Mouse (Mus musculus) MEL (cell line): ENCODE measurements around the gene Fam166a. TPM values are rescaled to one million over a fixed set of nuclear protein-coding genes. Genes with fewer than 3 reads are reported as not detected.

Experiments used
- DNase-seq: peaks from one replicate; pipeline ENCODE4 v3.0.0; 2011; ENCODE audit warnings: low read depth, low spot score
- H3K27ac ChIP-seq: 2 replicates; pipeline ENCODE4 v1.5.1; 2012; ENCODE audit warnings: low read depth, mild to moderate bottlenecking, control low read depth, low read length, moderate library complexity; ENCODE audit not compliant: control insufficient read depth
- H3K27me3 ChIP-seq, 2 experiments: fragments of 150-350 bp in 1 of 2; sonication (generic) in 1 of 2; 2 replicates each; pipeline ENCODE4 v1.6.1; 2012; ENCODE audit warnings: low read length in 2 of 2, mild to moderate bottlenecking in 2 of 2, improper control_type of control experiment in 1 of 2, moderate library complexity in 1 of 2; ENCODE audit not compliant: insufficient read depth in 2 of 2, control insufficient read depth in 1 of 2
- H3K36me3 ChIP-seq, 2 experiments: 2 replicates each; pipeline ENCODE4 v1.6.1; 2012 to 2014; ENCODE audit warnings: low read length in 2 of 2, improper control_type of control experiment in 1 of 2, inconsistent platforms in 1 of 2, mild to moderate bottlenecking in 1 of 2; ENCODE audit not compliant: insufficient read depth in 2 of 2, control insufficient read depth in 1 of 2
- H3K4me1 ChIP-seq, 2 experiments: fragments of 150-350 bp in 1 of 2; sonication (generic) in 1 of 2; 2 replicates each; pipeline ENCODE4 v1.6.1; 2012; ENCODE audit warnings: low read length in 2 of 2, improper control_type of control experiment in 1 of 2, mild to moderate bottlenecking in 1 of 2; ENCODE audit not compliant: insufficient read depth in 2 of 2, control insufficient read depth in 1 of 2
- H3K4me3 ChIP-seq, 2 experiments: fragments of 150-350 bp in 1 of 2; sonication (generic) in 1 of 2; 2 replicates each; pipeline ENCODE4 v1.5.1; 2012; ENCODE audit warnings: low read depth in 2 of 2, low read length in 2 of 2, mild to moderate bottlenecking in 2 of 2, moderate library complexity in 2 of 2, control low read depth in 1 of 2, improper control_type of control experiment in 1 of 2; ENCODE audit not compliant: control insufficient read depth in 1 of 2, insufficient read depth in 1 of 2
- H3K79me2 ChIP-seq: 2 replicates; pipeline ENCODE4 v1.6.1; 2012; ENCODE audit warnings: mild to moderate bottlenecking, low read length, moderate library complexity; ENCODE audit not compliant: control insufficient read depth, poor library complexity, insufficient read depth
- H3K9ac ChIP-seq: 2 replicates; pipeline ENCODE4 v1.6.1; 2012; ENCODE audit warnings: low read depth, mild to moderate bottlenecking, control low read depth, low read length, moderate library complexity; ENCODE audit not compliant: control insufficient read depth, poor library complexity, severe bottlenecking
- H3K9me3 ChIP-seq: fragments of 150-350 bp; sonication (generic); replicated peaks from 2 replicates; pipeline ENCODE4 v1.6.1; 2012; ENCODE audit warnings: mild to moderate bottlenecking, low read length, improper control_type of control experiment, moderate library complexity; ENCODE audit not compliant: insufficient read depth
- CHD1 ChIP-seq: IDR thresholded peaks from 2 replicates; pipeline ENCODE4 v1.6.1; 2012; ENCODE audit warnings: low read depth, mild to moderate bottlenecking, inconsistent platforms, low read length, improper control_type of control experiment
- CHD2 ChIP-seq: IDR thresholded peaks from 2 replicates; pipeline ENCODE4 v1.6.1; 2011; ENCODE audit warnings: low read length, improper control_type of control experiment
- CTCF ChIP-seq, 3 experiments: IDR thresholded peaks in 2 of 3; conservative IDR thresholded peaks in 1 of 3; 2 replicates each; pipeline ENCODE4 v1.5.1; 2011 to 2012; ENCODE audit warnings: low read length in 3 of 3, low read depth in 2 of 3, mild to moderate bottlenecking in 2 of 3, improper control_type of control experiment in 1 of 3, inconsistent platforms in 1 of 3, mixed read lengths in 1 of 3, moderate library complexity in 1 of 3; ENCODE audit not compliant: control insufficient read depth in 1 of 3, insufficient read depth in 1 of 3, poor library complexity in 1 of 3, severe bottlenecking in 1 of 3
- E2F4 ChIP-seq: IDR thresholded peaks from 2 replicates; pipeline ENCODE4 v1.6.1; 2011; ENCODE audit warnings: low read depth, low read length, improper control_type of control experiment, borderline replicate concordance
- ELF1 ChIP-seq: IDR thresholded peaks from 2 replicates; pipeline ENCODE4 v1.6.1; 2014; ENCODE audit warnings: low read depth, mild to moderate bottlenecking, inconsistent platforms, low read length, improper control_type of control experiment, moderate library complexity
- EP300 ChIP-seq, 2 experiments: IDR thresholded peaks; 2 replicates each; pipeline ENCODE4 v1.6.1; 2011; ENCODE audit warnings: improper control_type of control experiment in 2 of 2, low read length in 2 of 2, low read depth in 1 of 2, mild to moderate bottlenecking in 1 of 2
- ETS1 ChIP-seq: IDR thresholded peaks from 2 replicates; pipeline ENCODE4 v1.6.1; 2012; ENCODE audit warnings: low read depth, mild to moderate bottlenecking, inconsistent platforms, low read length, improper control_type of control experiment, moderate library complexity
- HCFC1 ChIP-seq: IDR thresholded peaks from 2 replicates; pipeline ENCODE4 v1.6.1; 2012; ENCODE audit warnings: low read depth, mild to moderate bottlenecking, inconsistent platforms, low read length, improper control_type of control experiment, moderate library complexity
- MAZ ChIP-seq: IDR thresholded peaks from 2 replicates; pipeline ENCODE4 v1.6.1; 2012; ENCODE audit warnings: low read depth, mild to moderate bottlenecking, inconsistent platforms, low read length, improper control_type of control experiment
- MXI1 ChIP-seq: IDR thresholded peaks from 2 replicates; pipeline ENCODE4 v1.6.1; 2011; ENCODE audit warnings: mild to moderate bottlenecking, low read depth, low read length, improper control_type of control experiment
- MYB ChIP-seq: IDR thresholded peaks from 2 replicates; pipeline ENCODE4 v1.6.1; 2011; ENCODE audit warnings: mild to moderate bottlenecking, low read depth, low read length, improper control_type of control experiment
- NRF1 ChIP-seq: IDR thresholded peaks from 2 replicates; pipeline ENCODE4 v1.6.1; 2014; ENCODE audit warnings: low read depth, mild to moderate bottlenecking, inconsistent platforms, low read length, improper control_type of control experiment, moderate library complexity; ENCODE audit not compliant: poor library complexity, insufficient read depth, severe bottlenecking
- POLR2A ChIP-seq, 2 experiments: IDR thresholded peaks; 2 replicates each; pipeline ENCODE4 v1.6.1; 2011 to 2012; ENCODE audit warnings: low read length in 2 of 2, mild to moderate bottlenecking in 2 of 2, control low read depth in 1 of 2, improper control_type of control experiment in 1 of 2, low read depth in 1 of 2, moderate library complexity in 1 of 2; ENCODE audit not compliant: control insufficient read depth in 1 of 2, insufficient read depth in 1 of 2, poor library complexity in 1 of 2
- POLR2AphosphoS5 ChIP-seq: IDR thresholded peaks from 2 replicates; pipeline ENCODE4 v1.6.1; 2012; ENCODE audit warnings: low read depth, borderline replicate concordance, mild to moderate bottlenecking, inconsistent platforms, low read length, moderate library complexity, mixed read lengths
- TAL1 ChIP-seq: IDR thresholded peaks from 2 replicates; pipeline ENCODE4 v1.6.1; 2012; ENCODE audit warnings: mild to moderate bottlenecking, inconsistent platforms, low read length, moderate library complexity, mixed read lengths
- TCF12 ChIP-seq: IDR thresholded peaks from 2 replicates; pipeline ENCODE4 v1.6.1; 2014; ENCODE audit warnings: low read depth, mild to moderate bottlenecking, inconsistent platforms, low read length, improper control_type of control experiment, moderate library complexity
- UBTF ChIP-seq: IDR thresholded peaks from 2 replicates; pipeline ENCODE4 v1.6.1; 2012; ENCODE audit warnings: low read depth, mild to moderate bottlenecking, inconsistent platforms, low read length, improper control_type of control experiment, moderate library complexity, borderline replicate concordance; ENCODE audit not compliant: insufficient read depth
- ZKSCAN1 ChIP-seq: IDR thresholded peaks from 2 replicates; pipeline ENCODE4 v1.6.1; 2012; ENCODE audit warnings: low read depth, mild to moderate bottlenecking, inconsistent platforms, low read length, improper control_type of control experiment, moderate library complexity
- polyA plus RNA-seq, 2 experiments: library from polyadenylated mRNA; stranded (reverse) in 1 of 2; unstranded in 1 of 2; fragments of >175 nt in 1 of 2; fragments of >200 nt in 1 of 2; gene quantifications; 2 replicates each; pipeline versions ENCODE4 v1.2.1 to v1.2.4; 2012; ENCODE audit warnings: low replicate concordance in 2 of 2, low read depth in 1 of 2; ENCODE audit not compliant: insufficient read length in 2 of 2, insufficient read depth in 1 of 2, missing spikeins in 1 of 2
- total RNA-seq: library from RNA; depleted of rRNA; stranded (reverse); fragments of 300-350 nt; gene quantifications from 2 replicates; pipeline ENCODE4 v1.2.3, GENCODE M21; 2012

Fam166a gene
- total and polyA plus RNA-seq, 3 experiments: 1.1 to 15.6 TPM; not detected in 1

GRCm38 (mm10) chr2:25180973-25181890 lies 37.3 kb upstream of the Fam166a start:
- Histone ChIP-seq H3K4me3 (peak overlapping the region; percentile 59 to 99), H3K79me2 (peaks cover 8% of the 10 kb centered on the region), H3K27me3 (no peaks in the 10 kb centered on the region), H3K4me1 (peaks cover 1 to 6% of the 10 kb centered on the region in 2 experiments; a peak in 3 of 4 replicates), H3K9me3 (no peaks in the 10 kb centered on the region), H3K36me3 (peaks cover 0 to 5% of the 10 kb centered on the region in 2 experiments; a peak in 2 of 4 replicates), H3K27ac (peak overlapping the region; percentile 85), H3K9ac (peak overlapping the region; percentile 90)
- DNase-seq: peak; percentile 83
- TF ChIP-seq MXI1: peak; percentile 9
- no peak for TF ChIP-seq CHD2
- TF ChIP-seq UBTF: peak; percentile 47; the same call in 1 of the 2 replicates
- no peak for TF ChIP-seq TAL1
- TF ChIP-seq ZKSCAN1: no peak
- TF ChIP-seq HCFC1: 0 out of 2 replicates have a peak, but pooled peaks have one; percentile 40
- no peak for TF ChIP-seq E2F4
- peak in 1 of 2 experiments; percentile 17; a peak in 1 of 4 replicates for TF ChIP-seq POLR2A (IDR thresholded peaks at IDR 0.05; ENCODE audit: control insufficient read depth in 1 of 2, insufficient read depth in 1 of 2, low read depth in 1 of 2, low read length in 2 of 2, poor library complexity in 1 of 2)
- no peak for TF ChIP-seq POLR2AphosphoS5
- TF ChIP-seq NRF1: 0 out of 2 replicates have a peak, but pooled peaks have one; percentile 15
- peak; percentile 82; the same call in 1 of the 2 replicates for TF ChIP-seq MAZ
- TF ChIP-seq MYB: no peak
- TF ChIP-seq ETS1: 0 out of 2 replicates have a peak, but pooled peaks have one; percentile 3
- no peak; the same call in 1 of the 2 replicates for TF ChIP-seq TCF12
- peak; percentile 13; the same call in 1 of the 2 replicates for TF ChIP-seq ELF1
- peak in 2 of 3 experiments; percentile 40 to 52; a peak in 4 of 6 replicates for TF ChIP-seq CTCF (IDR thresholded peaks at IDR 0.05 in 2 of 3, conservative IDR thresholded peaks at IDR 0.05 in 1 of 3; ENCODE audit: control insufficient read depth in 1 of 3, insufficient read depth in 1 of 3, low read depth in 2 of 3, low read length in 3 of 3, poor library complexity in 1 of 3, severe bottlenecking in 1 of 3)
- no peak for TF ChIP-seq EP300 (IDR thresholded peaks at IDR 0.05; ENCODE audit: low read depth in 1 of 2, low read length in 2 of 2)
- 0 out of 2 replicates have a peak, but pooled peaks have one; percentile 12 for TF ChIP-seq CHD1
